Mouse (Mus musculus): ENCODE data around the gene Bend7. TPM values are rescaled to one million over a fixed set of nuclear protein-coding genes. Genes with fewer than 3 reads are reported as not detected.

Gene Bend7
- polyA plus RNA-seq, 1 experiment = 6.7 TPM

- no peak overlapping the region for H3K4me3 ChIP-seq (ENCODE audit: insufficient read depth, low read depth, low read length)
- no peak overlapping the region for H3K27ac ChIP-seq (replicated peaks; ENCODE audit: low read depth, low read length)
- no peaks in the 10 kb centered on the region for H3K4me1 ChIP-seq (ENCODE audit: control insufficient read depth, insufficient read depth, insufficient read length, low read length)
Measured at GRCm38 (mm10) chr2:4817678-4818077, 100.0 kb downstream of the Bend7 start.

GRCm38 (mm10) chr2:4820230-4820629 lies 102.6 kb downstream of the Bend7 start:
- H3K27ac ChIP-seq (replicated peaks; ENCODE audit: low read depth, low read length) = no peak overlapping the region
- H3K4me1 ChIP-seq (ENCODE audit: control insufficient read depth, insufficient read depth, insufficient read length, low read length) = no peaks in the 10 kb centered on the region
- no peak overlapping the region for H3K4me3 ChIP-seq (ENCODE audit: insufficient read depth, low read depth, low read length)

- no peaks in the 10 kb centered on the region for H3K4me1 ChIP-seq (ENCODE audit: control insufficient read depth, insufficient read depth, insufficient read length, low read length)
- H3K4me3 ChIP-seq (ENCODE audit: insufficient read depth, low read depth, low read length) = no peak overlapping the region
- no peak overlapping the region for H3K27ac ChIP-seq (replicated peaks; ENCODE audit: low read depth, low read length)
Measured at GRCm38 (mm10) chr2:4824067-4824466, 106.4 kb downstream of the Bend7 start.

- H3K27ac ChIP-seq (replicated peaks; ENCODE audit: low read depth, low read length) = no peak overlapping the region
- no peak overlapping the region for H3K4me3 ChIP-seq (ENCODE audit: insufficient read depth, low read depth, low read length)
- H3K4me1 ChIP-seq (ENCODE audit: control insufficient read depth, insufficient read depth, insufficient read length, low read length) = no peaks in the 10 kb centered on the region
Measured at GRCm38 (mm10) chr2:4828032-4828431, 110.4 kb downstream of the Bend7 start.

GRCm38 (mm10) chr2:4828446-4828997 lies 110.9 kb downstream of the Bend7 start:
- no peak overlapping the region for H3K27ac ChIP-seq (replicated peaks; ENCODE audit: low read depth, low read length)

GRCm38 (mm10) chr2:4829007-4829406 lies 111.4 kb downstream of the Bend7 start:
- H3K27ac ChIP-seq (replicated peaks; ENCODE audit: low read depth, low read length) = no peak overlapping the region
- no peaks in the 10 kb centered on the region for H3K4me1 ChIP-seq (ENCODE audit: control insufficient read depth, insufficient read depth, insufficient read length, low read length)
- no peak overlapping the region for H3K4me3 ChIP-seq (ENCODE audit: insufficient read depth, low read depth, low read length)

More at GRCm38 (mm10) chr2:4828446-4828997, 110.9 kb downstream of the Bend7 start:
- Histone ChIP-seq H3K4me3 (ENCODE audit: insufficient read depth, low read depth, low read length) (no peak overlapping the region), H3K4me1 (ENCODE audit: control insufficient read depth, insufficient read depth, insufficient read length, low read length) (no peaks in the 10 kb centered on the region)

- Histone ChIP-seq H3K4me1 (ENCODE audit: control insufficient read depth, insufficient read depth, insufficient read length, low read length) (no peaks in the 10 kb centered on the region), H3K4me3 (ENCODE audit: insufficient read depth, low read depth, low read length) (no peak overlapping the region), H3K27ac (replicated peaks; ENCODE audit: low read depth, low read length) (no peak overlapping the region)
Measured at GRCm38 (mm10) chr2:4829489-4830065, 111.9 kb downstream of the Bend7 start.

- no peaks in the 10 kb centered on the region for H3K4me1 ChIP-seq (ENCODE audit: control insufficient read depth, insufficient read depth, insufficient read length, low read length)
- H3K27ac ChIP-seq (replicated peaks; ENCODE audit: low read depth, low read length) = no peak overlapping the region
- no peak overlapping the region for H3K4me3 ChIP-seq (ENCODE audit: insufficient read depth, low read depth, low read length)
Measured at GRCm38 (mm10) chr2:4831493-4831892, 113.9 kb downstream of the Bend7 start.

GRCm38 (mm10) chr2:4832166-4832565 lies 114.5 kb downstream of the Bend7 start:
- H3K4me3 ChIP-seq (ENCODE audit: insufficient read depth, low read depth, low read length) = no peak overlapping the region
- H3K4me1 ChIP-seq (ENCODE audit: control insufficient read depth, insufficient read depth, insufficient read length, low read length) = no peaks in the 10 kb centered on the region
- no peak overlapping the region for H3K27ac ChIP-seq (replicated peaks; ENCODE audit: low read depth, low read length)

GRCm38 (mm10) chr2:4849449-4849848 lies 131.8 kb downstream of the Bend7 start:
- Histone ChIP-seq H3K4me3 (ENCODE audit: insufficient read depth, low read depth, low read length) (no peak overlapping the region), H3K27ac (replicated peaks; ENCODE audit: low read depth, low read length) (no peak overlapping the region), H3K4me1 (ENCODE audit: control insufficient read depth, insufficient read depth, insufficient read length, low read length) (no peaks in the 10 kb centered on the region)

Other genes with a start within 250 kb of the Bend7 start
- 13.6 and 17.8 TPM in 2 replicates for gene Prpf18, start 65.7 kb upstream of the Bend7 start, polyA plus RNA-seq (2012; ENCODE audit: insufficient read depth, insufficient read length, missing spikeins)
- gene Sephs1, start 163.7 kb downstream of the Bend7 start, polyA plus RNA-seq (2012; ENCODE audit: insufficient read depth, insufficient read length, missing spikeins) = 11.8 and 11.9 TPM in 2 replicates
- gene Phyh, start 201.2 kb downstream of the Bend7 start, polyA plus RNA-seq (2012; ENCODE audit: insufficient read depth, insufficient read length, missing spikeins) = 975 and 1,033 TPM in 2 replicates